Mouse (Mus musculus): ENCODE measurements at regions not wholly inside any gene's neighbourhood (a gene's known extent, or its start where the extent isn't known, plus 50 kb on each side); places are given as distances from the start of the nearest gene placed in this dataset.

GRCm38 (mm10) chr6:140816359-140816758, 87.3 kb downstream of the Gm11077 start:
- Histone ChIP-seq H3K9ac (ENCODE audit: low read depth, low read length) (no peak overlapping the region), H3K4me3 (ENCODE audit: low read depth, low read length) (no peak overlapping the region), H3K9me3 (ENCODE audit: control insufficient read depth) (no peaks in the 10 kb centered on the region), H3K36me3 (ENCODE audit: control insufficient read depth, insufficient read depth) (no peaks in the 10 kb centered on the region), H3K4me2 (replicated peaks; ENCODE audit: low read depth) (no peak overlapping the region), H3K27me3 (replicated peaks; ENCODE audit: control insufficient read depth, insufficient read depth, low read length) (no peaks in the 10 kb centered on the region), H3K4me1 (replicated peaks; ENCODE audit: control insufficient read depth, insufficient read depth, low read length) (no peaks in the 10 kb centered on the region), H3K27ac (ENCODE audit: low read depth, low read length) (no peak overlapping the region)
- TF ChIP-seq CTCF (IDR thresholded peaks at IDR 0.05; ENCODE audit: low read depth), result no peak
- ATAC-seq, result no peak
- 48% methylated on average over 1 of the region's 1 CpGs for WGBS

- WGBS, result 10% methylated on average over 6 of the region's 6 CpGs
- no peak overlapping the region for H3K4me3 ChIP-seq (ENCODE audit: low read depth, low read length)
- ATAC-seq, result no peak
- no peaks in the 10 kb centered on the region for H3K36me3 ChIP-seq (ENCODE audit: control insufficient read depth, insufficient read depth)
- no peak overlapping the region for H3K27ac ChIP-seq (ENCODE audit: low read depth, low read length)
- H3K9me3 ChIP-seq (ENCODE audit: control insufficient read depth), result no peaks in the 10 kb centered on the region
- H3K27me3 ChIP-seq (replicated peaks; ENCODE audit: control insufficient read depth, insufficient read depth, low read length), result no peaks in the 10 kb centered on the region
- no peak overlapping the region for H3K9ac ChIP-seq (ENCODE audit: low read depth, low read length)
- TF ChIP-seq CTCF (IDR thresholded peaks at IDR 0.05; ENCODE audit: low read depth), result no peak
- no peaks in the 10 kb centered on the region for H3K4me1 ChIP-seq (replicated peaks; ENCODE audit: control insufficient read depth, insufficient read depth, low read length)
- H3K4me2 ChIP-seq (replicated peaks; ENCODE audit: low read depth), result no peak overlapping the region
Observed at GRCm38 (mm10) chr6:140816831-140817230, 87.7 kb downstream of the Gm11077 start.

GRCm38 (mm10) chr6:140819451-140819878, 90.4 kb downstream of the Gm11077 start:
- H3K4me2 ChIP-seq (replicated peaks; ENCODE audit: low read depth), result no peak overlapping the region
- H3K27me3 ChIP-seq (replicated peaks; ENCODE audit: control insufficient read depth, insufficient read depth, low read length), result no peaks in the 10 kb centered on the region
- no peaks in the 10 kb centered on the region for H3K9me3 ChIP-seq (ENCODE audit: control insufficient read depth)
- ATAC-seq, result no peak
- no peaks in the 10 kb centered on the region for H3K4me1 ChIP-seq (replicated peaks; ENCODE audit: control insufficient read depth, insufficient read depth, low read length)
- H3K9ac ChIP-seq (ENCODE audit: low read depth, low read length), result no peak overlapping the region
- no peaks in the 10 kb centered on the region for H3K36me3 ChIP-seq (ENCODE audit: control insufficient read depth, insufficient read depth)
- no peak overlapping the region for H3K4me3 ChIP-seq (ENCODE audit: low read depth, low read length)
- WGBS, result 65% methylated on average over 8 of the region's 8 CpGs
- H3K27ac ChIP-seq (ENCODE audit: low read depth, low read length), result no peak overlapping the region; the same call in 1 of the 2 replicates
- no peak for TF ChIP-seq CTCF (IDR thresholded peaks at IDR 0.05; ENCODE audit: low read depth)

- ATAC-seq, result no peak
- Histone ChIP-seq H3K4me1 (replicated peaks; ENCODE audit: control insufficient read depth, insufficient read depth, low read length) (no peaks in the 10 kb centered on the region), H3K4me2 (replicated peaks; ENCODE audit: low read depth) (no peak overlapping the region), H3K9ac (ENCODE audit: low read depth, low read length) (no peak overlapping the region), H3K36me3 (ENCODE audit: control insufficient read depth, insufficient read depth) (no peaks in the 10 kb centered on the region), H3K27ac (ENCODE audit: low read depth, low read length) (no peak overlapping the region), H3K4me3 (ENCODE audit: low read depth, low read length) (no peak overlapping the region), H3K9me3 (ENCODE audit: control insufficient read depth) (no peaks in the 10 kb centered on the region), H3K27me3 (replicated peaks; ENCODE audit: control insufficient read depth, insufficient read depth, low read length) (no peaks in the 10 kb centered on the region)
- TF ChIP-seq CTCF (IDR thresholded peaks at IDR 0.05; ENCODE audit: low read depth), result no peak
Observed at GRCm38 (mm10) chr6:140826522-140826921, 97.4 kb downstream of the Gm11077 start.

GRCm38 (mm10) chr6:140827651-140828050, 98.6 kb downstream of the Gm11077 start:
- Histone ChIP-seq H3K27ac (ENCODE audit: low read depth, low read length) (no peak overlapping the region), H3K4me1 (replicated peaks; ENCODE audit: control insufficient read depth, insufficient read depth, low read length) (no peaks in the 10 kb centered on the region), H3K27me3 (replicated peaks; ENCODE audit: control insufficient read depth, insufficient read depth, low read length) (no peaks in the 10 kb centered on the region), H3K36me3 (ENCODE audit: control insufficient read depth, insufficient read depth) (no peaks in the 10 kb centered on the region), H3K4me2 (replicated peaks; ENCODE audit: low read depth) (no peak overlapping the region), H3K9me3 (ENCODE audit: control insufficient read depth) (no peaks in the 10 kb centered on the region), H3K9ac (ENCODE audit: low read depth, low read length) (no peak overlapping the region), H3K4me3 (ENCODE audit: low read depth, low read length) (no peak overlapping the region)
- ATAC-seq, result no peak
- no peak for TF ChIP-seq CTCF (IDR thresholded peaks at IDR 0.05; ENCODE audit: low read depth)

- WGBS, result 42% methylated on average over 8 of the region's 8 CpGs
- ATAC-seq, result no peak
- H3K36me3 ChIP-seq (ENCODE audit: control insufficient read depth, insufficient read depth), result no peaks in the 10 kb centered on the region
Observed at GRCm38 (mm10) chr6:140843292-140843991, 114.4 kb downstream of the Gm11077 start.

More at GRCm38 (mm10) chr6:140843292-140843991, 114.4 kb downstream of the Gm11077 start:
- no peak overlapping the region for H3K4me2 ChIP-seq (replicated peaks; ENCODE audit: low read depth)
- H3K27ac ChIP-seq (ENCODE audit: low read depth, low read length), result no peak overlapping the region
- H3K9me3 ChIP-seq (ENCODE audit: control insufficient read depth), result no peaks in the 10 kb centered on the region
- H3K4me3 ChIP-seq (ENCODE audit: low read depth, low read length), result no peak overlapping the region
- H3K4me1 ChIP-seq (replicated peaks; ENCODE audit: control insufficient read depth, insufficient read depth, low read length), result no peaks in the 10 kb centered on the region; the same call in 1 of the 2 replicates
- H3K27me3 ChIP-seq (replicated peaks; ENCODE audit: control insufficient read depth, insufficient read depth, low read length), result no peaks in the 10 kb centered on the region
- no peak overlapping the region for H3K9ac ChIP-seq (ENCODE audit: low read depth, low read length)
- TF ChIP-seq CTCF (IDR thresholded peaks at IDR 0.05; ENCODE audit: low read depth), result no peak
